Mouse (Mus musculus): ENCODE data around the gene Tmem33. TPM values are rescaled to one million over a fixed set of nuclear protein-coding genes. Genes with fewer than 3 reads are reported as not detected.

The Tmem33 gene
- 118 and 159 TPM in 2 replicates for total RNA-seq (2012; rRNA removed)

DNA sequence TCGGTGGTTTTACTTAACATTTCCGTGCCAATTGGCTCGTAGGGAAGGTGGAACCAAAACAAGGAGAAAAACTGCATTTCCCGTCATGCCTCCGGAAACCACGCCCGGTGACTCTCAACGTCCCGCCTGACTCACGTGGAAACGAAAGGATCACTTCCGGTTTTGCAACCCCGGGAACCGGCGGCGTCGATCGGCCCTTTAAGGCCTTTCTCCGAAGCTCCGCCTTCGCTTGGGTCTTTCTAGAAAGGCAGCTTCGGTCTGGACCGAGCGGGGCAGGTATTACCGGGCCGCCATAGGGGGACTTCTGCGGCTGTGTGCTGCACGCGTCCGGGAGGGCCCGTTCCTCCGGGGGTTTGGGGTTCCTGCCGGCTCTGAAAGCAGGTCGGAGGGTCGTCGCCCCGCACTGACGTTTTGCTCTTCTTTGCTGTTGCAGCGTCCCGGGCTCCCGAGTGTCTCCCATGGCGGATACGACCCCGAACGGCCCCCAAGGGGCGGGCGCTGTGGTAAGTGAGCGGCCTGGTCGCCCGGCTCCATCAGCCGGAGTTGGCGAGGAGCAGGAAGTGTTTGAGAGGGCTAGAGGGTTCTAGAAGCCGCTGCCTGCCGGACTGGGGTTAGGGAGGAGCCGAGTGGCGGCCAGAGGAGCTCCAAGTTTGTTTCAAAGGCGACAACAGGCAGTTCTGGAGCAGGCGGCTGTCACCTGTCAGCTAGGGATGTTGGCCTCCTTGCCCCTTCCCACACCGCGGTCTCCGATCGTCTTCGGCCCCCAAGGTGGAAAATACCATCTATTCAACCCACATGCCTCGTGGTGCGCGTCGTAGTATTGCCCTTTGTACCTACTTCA, at the start of gene Tmem33:
Gene Tmem33, plus strand, starts transcription at position 35 of the 841 bp plus-strand sequence.
- in situ Hi-C loops (cut with MboI; ENCODE audit: low sequenced_read_pairs in 2 of 2, unreplicated experiment in 2 of 2), result no loop called here
- peak within 1 kb of the TSS; percentile 80 for H3K27ac ChIP-seq (ENCODE audit: insufficient read depth, low read depth, low read length, poor library complexity, severe bottlenecking)
- H3K4me3 ChIP-seq (ENCODE audit: insufficient read depth in 1 of 2, low read depth in 1 of 2, low read length in 2 of 2, poor library complexity in 1 of 2, severe bottlenecking in 1 of 2), result peak within 1 kb of the TSS; percentile 93 to 94
- H3K36me3 ChIP-seq (ENCODE audit: control insufficient read depth, insufficient read depth, low read length, poor library complexity, severe bottlenecking), result peaks cover 8% of the 10 kb centered on the region
- peak within 1 kb of the TSS; percentile 94 for H3K9ac ChIP-seq (ENCODE audit: insufficient read depth, low read depth, low read length, poor library complexity, severe bottlenecking)
- TF ChIP-seq ZC3H11A (IDR thresholded peaks at IDR 0.05; ENCODE audit: borderline replicate concordance, low read depth, low read length), result no peak
- no peak for TF ChIP-seq ZNF384 (IDR thresholded peaks at IDR 0.05; ENCODE audit: low read depth, low read length)
- TF ChIP-seq CHD2 (IDR thresholded peaks at IDR 0.05; ENCODE audit: low read depth, low read length), result no peak; the same call in 1 of the 2 replicates
- peak; percentile 96 for TF ChIP-seq HCFC1 (IDR thresholded peaks at IDR 0.05; ENCODE audit: borderline replicate concordance, insufficient read depth, low read length)
- TF ChIP-seq MAFK (IDR thresholded peaks at IDR 0.05; ENCODE audit: insufficient read depth, low read depth, low read length), result peak; percentile 22; the same call in 1 of the 2 replicates
- DNase-seq (ENCODE audit: low read depth, low spot score), result peak; percentile 93
- H3K4me1 ChIP-seq (ENCODE audit: control insufficient read depth in 2 of 2, insufficient read depth in 2 of 2, low read length in 2 of 2, poor library complexity in 1 of 2), result peaks cover 0 to 2% of the 10 kb centered on the region in 2 experiments; a peak in 2 of 4 replicates
- H3K9me3 ChIP-seq (ENCODE audit: control insufficient read depth, insufficient read depth, low read depth, low read length), result no peaks in the 10 kb centered on the region

DNA sequence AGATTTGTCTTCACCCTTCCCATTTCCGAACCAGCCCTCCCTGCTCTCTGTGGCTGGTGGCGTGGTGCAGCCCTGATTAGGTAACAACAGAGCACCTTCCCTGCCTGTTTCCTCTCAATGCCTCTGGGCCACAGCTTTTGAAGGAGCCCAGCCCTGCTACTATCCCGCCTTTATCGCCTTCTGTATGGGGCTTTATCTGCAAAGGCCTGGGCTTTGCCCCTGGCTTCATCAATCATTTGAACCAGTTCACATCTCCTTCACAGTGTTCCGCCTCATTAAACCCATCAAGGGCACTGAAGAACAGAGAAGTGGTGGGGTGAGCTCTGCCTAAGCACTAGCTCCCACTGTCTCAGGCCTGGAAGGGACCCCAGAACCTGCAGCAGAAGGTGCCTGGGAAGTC, 47.2 kb upstream of the Tmem33 start:
- no peak for DNase-seq (ENCODE audit: low read depth, low spot score)
- H3K4me1 ChIP-seq (ENCODE audit: control insufficient read depth in 2 of 2, insufficient read depth in 2 of 2, low read length in 2 of 2, poor library complexity in 1 of 2), result peaks cover 0 to 7% of the 10 kb centered on the region in 2 experiments; a peak in 2 of 4 replicates
- H3K27ac ChIP-seq (ENCODE audit: insufficient read depth, low read depth, low read length, poor library complexity, severe bottlenecking), result no peak overlapping the region
- in situ Hi-C loops (cut with MboI; ENCODE audit: low sequenced_read_pairs in 2 of 2, unreplicated experiment in 2 of 2), result no loop called here
- no peaks in the 10 kb centered on the region for H3K9me3 ChIP-seq (ENCODE audit: control insufficient read depth, insufficient read depth, low read depth, low read length)
- no peak overlapping the region for H3K9ac ChIP-seq (ENCODE audit: insufficient read depth, low read depth, low read length, poor library complexity, severe bottlenecking)
- TF ChIP-seq MAFK (IDR thresholded peaks at IDR 0.05; ENCODE audit: insufficient read depth, low read depth, low read length), result no peak
- TF ChIP-seq ZNF384 (IDR thresholded peaks at IDR 0.05; ENCODE audit: low read depth, low read length), result no peak
- TF ChIP-seq HCFC1 (IDR thresholded peaks at IDR 0.05; ENCODE audit: borderline replicate concordance, insufficient read depth, low read length), result no peak
- TF ChIP-seq ZC3H11A (IDR thresholded peaks at IDR 0.05; ENCODE audit: borderline replicate concordance, low read depth, low read length), result no peak
- no peak for TF ChIP-seq CHD2 (IDR thresholded peaks at IDR 0.05; ENCODE audit: low read depth, low read length)
- no peak overlapping the region for H3K4me3 ChIP-seq (ENCODE audit: insufficient read depth in 1 of 2, low read depth in 1 of 2, low read length in 2 of 2, poor library complexity in 1 of 2, severe bottlenecking in 1 of 2)
- no peaks in the 10 kb centered on the region for H3K36me3 ChIP-seq (ENCODE audit: control insufficient read depth, insufficient read depth, low read length, poor library complexity, severe bottlenecking)

DNA sequence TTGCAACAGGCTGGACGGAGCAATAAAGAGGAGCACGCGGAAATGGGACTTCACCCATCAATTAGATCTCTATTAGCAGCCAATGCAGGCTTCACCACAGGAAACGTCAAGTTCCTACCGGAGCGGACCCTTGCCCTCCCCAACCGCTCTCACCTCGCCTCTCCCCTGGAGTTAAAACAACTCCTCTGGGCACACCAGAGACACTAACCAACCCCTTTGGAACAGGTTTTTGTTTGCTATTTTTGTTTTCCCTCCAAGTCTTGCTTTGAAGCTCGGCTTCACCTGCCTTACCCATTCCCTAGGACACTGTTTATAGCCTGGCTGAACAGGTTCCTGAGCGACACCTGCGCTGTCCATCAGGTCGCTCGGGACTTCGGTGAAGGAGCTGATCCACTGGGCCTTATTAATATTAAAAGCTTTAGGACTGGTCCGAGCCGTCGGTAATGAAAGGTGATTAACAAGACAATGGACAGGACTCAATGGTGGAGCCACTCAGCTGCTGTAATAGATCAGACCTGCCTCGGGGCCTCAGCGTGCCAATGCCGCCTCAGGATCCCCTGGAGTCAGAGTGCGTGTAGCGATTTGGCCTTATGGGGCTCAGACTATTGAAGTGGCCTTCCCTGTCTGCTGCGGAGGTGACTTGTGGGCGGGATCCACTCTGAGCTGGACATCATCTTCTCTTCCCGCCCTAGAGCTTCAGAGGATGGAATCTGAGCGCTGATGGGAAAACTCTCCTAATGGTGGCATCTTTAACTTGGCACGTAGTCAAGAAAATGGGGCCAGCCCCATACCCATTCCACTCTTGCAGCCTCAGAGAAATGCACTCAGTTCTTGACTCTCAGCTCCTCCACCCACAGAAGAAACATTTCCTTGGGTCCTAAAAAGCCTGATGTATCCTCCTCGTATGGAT, 45.0 kb upstream of the Tmem33 start:
- H3K9ac ChIP-seq (ENCODE audit: insufficient read depth, low read depth, low read length, poor library complexity, severe bottlenecking), result no peak overlapping the region
- H3K4me3 ChIP-seq (ENCODE audit: insufficient read depth in 1 of 2, low read depth in 1 of 2, low read length in 2 of 2, poor library complexity in 1 of 2, severe bottlenecking in 1 of 2), result peak overlapping the region in 1 of 2 experiments; percentile 27; a peak in 1 of 4 replicates
- DNase-seq (ENCODE audit: low read depth, low spot score), result no peak
- H3K4me1 ChIP-seq (ENCODE audit: control insufficient read depth in 2 of 2, insufficient read depth in 2 of 2, low read length in 2 of 2, poor library complexity in 1 of 2), result peaks cover 0 to 7% of the 10 kb centered on the region in 2 experiments; a peak in 2 of 4 replicates
- in situ Hi-C loops (cut with MboI; ENCODE audit: low sequenced_read_pairs in 2 of 2, unreplicated experiment in 2 of 2), result no loop called here
- no peak overlapping the region for H3K27ac ChIP-seq (ENCODE audit: insufficient read depth, low read depth, low read length, poor library complexity, severe bottlenecking)
- no peak for TF ChIP-seq CHD2 (IDR thresholded peaks at IDR 0.05; ENCODE audit: low read depth, low read length)
- TF ChIP-seq ZNF384 (IDR thresholded peaks at IDR 0.05; ENCODE audit: low read depth, low read length), result no peak
- TF ChIP-seq ZC3H11A (IDR thresholded peaks at IDR 0.05; ENCODE audit: borderline replicate concordance, low read depth, low read length), result no peak
- no peak for TF ChIP-seq HCFC1 (IDR thresholded peaks at IDR 0.05; ENCODE audit: borderline replicate concordance, insufficient read depth, low read length)
- no peak for TF ChIP-seq MAFK (IDR thresholded peaks at IDR 0.05; ENCODE audit: insufficient read depth, low read depth, low read length)
- H3K36me3 ChIP-seq (ENCODE audit: control insufficient read depth, insufficient read depth, low read length, poor library complexity, severe bottlenecking), result no peaks in the 10 kb centered on the region
- H3K9me3 ChIP-seq (ENCODE audit: control insufficient read depth, insufficient read depth, low read depth, low read length), result no peaks in the 10 kb centered on the region

- Histone ChIP-seq H3K4me1 (ENCODE audit: control insufficient read depth in 2 of 2, insufficient read depth in 2 of 2, low read length in 2 of 2, poor library complexity in 1 of 2) (peaks cover 0 to 7% of the 10 kb centered on the region in 2 experiments; a peak in 2 of 4 replicates), H3K27ac (ENCODE audit: insufficient read depth, low read depth, low read length, poor library complexity, severe bottlenecking) (no peak overlapping the region), H3K9ac (ENCODE audit: insufficient read depth, low read depth, low read length, poor library complexity, severe bottlenecking) (no peak overlapping the region), H3K36me3 (ENCODE audit: control insufficient read depth, insufficient read depth, low read length, poor library complexity, severe bottlenecking) (no peaks in the 10 kb centered on the region), H3K4me3 (ENCODE audit: insufficient read depth in 1 of 2, low read depth in 1 of 2, low read length in 2 of 2, poor library complexity in 1 of 2, severe bottlenecking in 1 of 2) (peak overlapping the region; percentile 26 to 27; a peak in 3 of 4 replicates), H3K9me3 (ENCODE audit: control insufficient read depth, insufficient read depth, low read depth, low read length) (no peaks in the 10 kb centered on the region)
- no peak for TF ChIP-seq CHD2 (IDR thresholded peaks at IDR 0.05; ENCODE audit: low read depth, low read length)
- no peak for TF ChIP-seq ZNF384 (IDR thresholded peaks at IDR 0.05; ENCODE audit: low read depth, low read length)
- TF ChIP-seq HCFC1 (IDR thresholded peaks at IDR 0.05; ENCODE audit: borderline replicate concordance, insufficient read depth, low read length), result no peak
- TF ChIP-seq MAFK (IDR thresholded peaks at IDR 0.05; ENCODE audit: insufficient read depth, low read depth, low read length), result no peak
- TF ChIP-seq ZC3H11A (IDR thresholded peaks at IDR 0.05; ENCODE audit: borderline replicate concordance, low read depth, low read length), result no peak
- no peak for DNase-seq (ENCODE audit: low read depth, low spot score)
- in situ Hi-C loops (cut with MboI; ENCODE audit: low sequenced_read_pairs in 2 of 2, unreplicated experiment in 2 of 2), result no loop called here
Observed at GRCm38 (mm10) chr5:67216031-67216778, 44.2 kb upstream of the Tmem33 start.
